Mouse (Mus musculus) neutrophil, adult 83 days (primary cell): Measurements from ENCODE around the gene Snapc4. TPM values are rescaled to one million over a fixed set of nuclear protein-coding genes. Genes with fewer than 3 reads are reported as not detected.

ENCODE experiments used
- total RNA-seq, 2 experiments: library from RNA; stranded (reverse); gene quantifications; one replicate each; pipeline ENCODE4 v1.2.4; 2023

The Snapc4 gene
- total RNA-seq, result 10 to 100 TPM; 17.4 to 20.4 TPM

DNA sequence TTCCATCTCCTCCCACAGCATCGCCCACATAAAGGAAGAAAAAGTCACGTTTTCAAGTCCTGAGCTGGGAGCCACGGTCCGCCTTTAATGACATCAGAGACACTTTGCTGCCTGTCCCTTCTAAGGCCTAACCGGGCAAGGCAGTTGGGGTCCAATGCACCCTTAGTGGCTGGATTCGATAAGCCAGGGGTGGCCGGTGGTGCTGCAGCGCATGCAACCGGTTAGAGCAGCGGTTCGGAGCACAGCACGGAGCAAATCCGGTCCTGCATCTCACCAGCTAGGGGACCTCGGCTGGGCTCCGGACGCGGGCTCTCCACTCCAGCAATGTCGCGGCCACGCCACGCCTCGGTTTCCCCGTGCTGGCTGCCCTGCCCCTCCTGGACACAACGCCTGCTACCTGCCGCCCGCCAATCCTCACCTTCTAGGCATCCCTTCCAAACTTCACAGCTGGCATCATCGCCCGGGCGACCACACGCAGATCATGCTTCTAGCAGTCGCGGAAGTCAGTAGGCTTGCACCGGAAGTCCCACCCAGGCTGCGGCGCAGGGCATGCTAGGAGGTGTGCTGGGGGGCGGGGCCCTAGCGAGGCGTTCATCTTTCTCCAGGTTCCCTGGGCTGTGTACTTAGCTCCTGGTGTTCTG is at the start of gene Snapc4:
Gene Snapc4, minus strand, starts transcription at position 523 of the 641 bp plus-strand sequence.

DNA sequence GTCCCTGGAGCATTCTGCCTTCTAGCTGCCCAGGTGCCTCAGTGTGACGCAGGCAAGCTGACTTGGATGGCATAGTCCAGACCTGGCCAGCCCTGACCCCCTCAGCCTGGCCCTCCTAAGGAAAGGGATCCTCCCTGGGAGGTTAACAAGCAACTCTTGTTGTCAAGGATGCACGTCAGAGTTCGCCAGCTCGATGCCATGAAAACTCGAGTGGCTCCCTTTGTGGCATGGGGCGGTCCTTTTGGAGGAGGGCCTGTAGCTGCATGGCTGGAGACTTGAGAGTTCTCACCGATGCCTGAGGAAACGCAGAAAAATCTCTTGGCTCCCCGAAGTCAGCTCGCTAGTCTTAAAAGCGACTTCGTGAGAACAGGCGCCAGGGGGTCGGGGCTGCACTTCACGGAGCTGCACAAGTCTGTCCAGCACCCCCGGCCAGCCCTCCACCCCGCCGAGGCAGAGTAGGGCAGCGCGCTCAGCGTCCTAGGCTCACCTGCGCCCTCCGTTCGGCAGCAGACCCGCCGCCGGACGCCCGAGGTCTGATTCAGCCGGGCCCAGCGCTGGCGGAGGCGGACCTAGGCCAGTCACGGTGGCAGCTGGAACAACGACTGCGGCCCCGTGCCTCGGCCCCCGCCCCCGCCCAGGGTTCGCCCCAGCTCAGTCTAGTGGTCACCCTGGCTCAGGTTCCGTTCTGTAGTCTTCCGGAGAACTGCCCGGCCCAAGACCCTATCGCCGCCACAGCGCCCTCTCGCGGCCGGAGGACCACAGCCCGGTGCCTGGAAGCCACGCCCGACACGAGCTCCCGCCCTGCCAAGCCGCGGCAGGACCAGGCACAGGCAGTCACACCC is 28.3 kb upstream of the Snapc4 start, which contains the start of gene Inpp5e:
Gene Inpp5e, minus strand, starts transcription at position 689 of the 842 bp plus-strand sequence.

DNA sequence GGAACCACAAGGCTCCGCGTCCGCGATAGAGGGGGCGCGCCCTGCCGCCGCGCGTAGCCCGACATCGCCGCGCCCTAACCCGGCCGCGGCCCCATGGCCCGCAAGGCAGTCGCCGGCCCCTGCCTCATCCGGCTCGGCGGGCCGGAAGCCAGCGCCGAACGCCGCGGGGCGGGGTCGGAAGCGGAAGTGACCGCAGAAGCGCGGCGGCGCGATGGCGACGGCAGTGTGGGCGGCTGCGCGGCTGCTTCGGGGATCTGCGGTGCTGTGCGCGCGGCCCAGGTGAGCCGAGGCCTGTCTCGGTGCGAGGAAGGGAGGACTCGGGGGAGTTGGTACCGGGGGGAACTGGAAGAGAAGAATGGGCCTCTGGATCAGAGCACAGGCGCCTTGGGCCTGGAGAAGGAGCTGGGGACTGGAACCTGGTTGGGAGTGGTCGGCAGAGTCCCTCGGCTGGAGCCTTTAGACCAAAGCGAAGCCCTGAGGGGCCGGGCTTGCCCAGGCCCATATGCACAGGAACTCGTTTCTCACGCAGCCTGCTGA is 8.8 kb upstream of the Snapc4 start, which contains the start of the genes Entr1 and Pmpca:
Gene Entr1, minus strand, starts transcription at position 163 of the 537 bp plus-strand sequence.
Gene Pmpca, plus strand, starts transcription at position 186 of the 537 bp plus-strand sequence.

DNA sequence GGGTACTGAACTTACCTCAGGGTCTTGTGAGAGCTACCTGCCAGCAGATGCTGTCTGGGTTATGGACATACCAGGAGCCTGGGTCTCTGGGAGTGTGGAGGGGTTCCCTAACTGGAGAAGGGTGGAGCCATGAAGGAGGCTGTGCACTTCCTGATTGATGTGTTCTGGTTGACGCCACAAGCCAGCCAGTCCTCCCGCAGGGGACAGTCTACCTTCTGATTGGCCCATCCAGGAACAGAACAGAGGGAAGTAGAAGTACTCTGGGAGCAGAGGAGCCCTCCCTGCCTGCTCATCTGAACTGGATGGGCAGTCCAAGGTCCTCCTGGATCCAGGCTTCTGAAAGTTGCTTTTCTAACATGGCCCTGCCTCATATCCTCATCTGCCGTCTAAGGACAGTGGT is 19.7 kb downstream of the Snapc4 start, which contains the start of gene Card9:
Gene Card9, minus strand, starts transcription at position 147 of the 400 bp plus-strand sequence.

DNA sequence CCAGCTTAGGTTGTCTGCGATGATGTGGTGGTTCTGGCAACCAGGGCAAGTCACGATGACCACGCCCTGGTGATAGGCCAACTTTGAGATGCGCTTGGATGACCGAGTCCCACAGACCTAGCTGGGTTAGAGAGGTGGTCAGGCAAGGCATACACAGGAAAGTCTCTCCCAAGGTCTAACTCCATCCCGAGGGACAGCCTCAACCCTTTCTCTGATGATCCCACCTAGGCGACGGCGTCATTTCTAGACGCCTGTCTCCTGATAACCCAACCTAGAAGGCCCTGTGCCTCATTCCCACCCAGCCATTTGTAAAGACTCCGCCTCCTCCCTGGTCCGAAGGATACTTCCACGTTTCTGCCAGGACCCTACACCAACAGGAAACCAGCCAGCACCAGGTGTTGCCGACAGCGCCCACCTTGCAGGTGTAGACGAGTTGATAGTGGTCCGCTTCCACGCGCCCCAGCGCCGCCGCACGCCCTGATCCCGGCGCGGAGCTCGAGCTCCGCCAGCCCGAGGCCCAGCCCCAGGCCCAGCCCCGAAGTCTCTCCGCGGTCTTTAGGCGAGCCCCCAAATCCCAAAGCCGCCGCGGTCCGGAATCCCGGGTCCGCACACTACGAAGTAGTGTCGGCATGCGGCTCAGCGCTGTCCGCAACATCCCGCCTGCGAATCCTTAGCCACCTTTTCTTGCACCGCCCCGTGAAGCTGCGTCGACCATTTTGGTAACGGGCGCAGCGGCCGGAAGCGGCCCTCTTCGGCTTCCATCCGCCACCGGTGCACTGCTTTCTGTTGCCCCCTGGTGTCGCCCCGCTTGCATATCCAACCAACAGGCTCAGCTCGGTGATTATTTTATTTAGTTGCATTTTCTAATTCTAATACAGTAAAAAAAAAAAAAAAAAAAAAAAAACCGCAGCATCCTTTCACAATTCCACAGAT is 28.8 kb downstream of the Snapc4 start, which contains the start of gene Dnlz:
Gene Dnlz, minus strand, starts transcription at position 753 of the 933 bp plus-strand sequence.

DNA sequence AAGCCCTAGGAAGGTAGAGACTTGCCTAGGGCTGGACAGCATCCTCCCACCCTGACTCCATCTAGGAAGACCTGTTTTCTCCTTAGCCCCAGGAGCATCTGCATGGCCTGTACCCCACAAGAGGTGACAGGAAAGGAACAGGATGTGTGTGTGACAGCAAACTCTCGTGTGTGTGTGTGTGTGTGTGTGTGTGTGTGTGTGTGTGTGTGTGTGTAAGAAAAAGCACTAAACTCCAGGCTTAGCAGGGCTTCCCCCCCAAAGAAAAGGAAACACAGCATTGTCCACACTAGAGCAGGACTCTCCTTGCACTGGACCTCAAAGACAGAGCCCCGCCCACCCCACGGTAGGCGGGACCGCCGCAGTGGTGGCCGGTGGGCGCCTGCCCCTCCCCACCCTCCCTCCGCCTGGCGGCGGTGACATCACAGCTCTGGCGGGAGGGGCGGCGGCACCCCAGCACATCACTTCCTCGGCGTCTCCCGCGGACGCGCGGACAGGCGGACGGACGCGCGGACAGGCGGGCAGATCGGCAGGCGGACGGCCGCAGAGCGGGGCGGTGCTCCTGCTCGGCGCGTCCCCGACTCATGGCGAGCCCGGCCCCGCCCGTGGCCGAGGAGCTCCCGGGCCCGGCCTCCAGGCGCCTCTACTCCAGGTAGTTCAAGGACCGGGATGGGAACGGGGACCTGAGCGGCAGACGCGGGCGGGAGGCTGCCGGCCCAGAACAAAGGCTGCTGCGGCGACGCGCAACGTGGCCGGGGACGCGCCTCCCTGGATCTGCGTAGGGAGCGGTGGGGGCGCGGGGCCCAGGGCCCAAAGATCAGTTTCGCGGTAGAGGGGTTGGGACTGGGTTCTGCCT is 65.2 kb downstream of the Snapc4 start, which contains the start of gene Gpsm1:
Gene Gpsm1, plus strand, starts transcription at position 444 of the 853 bp plus-strand sequence.

Other genes starting within 250 kb of the Snapc4 start
- gene Lhx3, start 172.4 kb downstream of the Snapc4 start, total RNA-seq, result not detected
- gene Qsox2, start 143.1 kb downstream of the Snapc4 start, total RNA-seq, result 1 to 10 TPM; 3.9 to 4.6 TPM
- gene Ccdc187, start 86.1 kb downstream of the Snapc4 start, total RNA-seq, result not detected
- gene Gpsm1, start 65.1 kb downstream of the Snapc4 start, total RNA-seq, result 1 to 10 TPM; 6.7 to 8.5 TPM
- 1 to 10 TPM; 4.7 to 5.2 TPM for gene Dnlz, start 28.5 kb downstream of the Snapc4 start, total RNA-seq
- gene Card9, start 19.7 kb downstream of the Snapc4 start, total RNA-seq, result 100 to 1,000 TPM; 168 to 182 TPM
- 10 to 100 TPM; 91.3 to 98.5 TPM for gene Entr1, start 8.7 kb upstream of the Snapc4 start, total RNA-seq
- 10 to 100 TPM; 40.3 to 44.0 TPM for gene Pmpca, start 8.7 kb upstream of the Snapc4 start, total RNA-seq
- gene Inpp5e, start 28.6 kb upstream of the Snapc4 start, total RNA-seq, result 10 to 100 TPM; 14.1 to 15.8 TPM
- 10 to 100 TPM; 43.7 to 52.4 TPM for gene Sec16a, start 64.6 kb upstream of the Snapc4 start, total RNA-seq
- 100 to 1,000 TPM; 178 to 203 TPM for gene Notch1, start 136.0 kb upstream of the Snapc4 start, total RNA-seq
- 1 to 10 TPM; 3.1 to 5.4 TPM for gene Egfl7, start 199.4 kb upstream of the Snapc4 start, total RNA-seq
- gene Gm20532, start 206.0 kb upstream of the Snapc4 start, total RNA-seq, result 1 to 10 TPM in 1 of 2 experiments, not detected in 1; 1.3 TPM
- 100 to 1,000 TPM; 115 to 116 TPM for gene Agpat2, start 223.8 kb upstream of the Snapc4 start, total RNA-seq
- 1 to 10 TPM; 3.0 to 3.2 TPM for gene Fam69b, start 247.8 kb upstream of the Snapc4 start, total RNA-seq